Mouse (Mus musculus) spleen, adult 2 months (tissue): ENCODE measurements at regions not wholly inside any gene's neighbourhood (a gene's known extent, or its start where the extent isn't known, plus 50 kb on each side); places are given as distances from the start of the nearest gene placed in this dataset.

Experiments used
- CTCF ChIP-seq: fragments of 200-500 bp; IDR thresholded peaks from 2 replicates; pipeline ENCODE4 v1.5.1; 2011; ENCODE audit warnings: mild to moderate bottlenecking, inconsistent platforms; ENCODE audit not compliant: insufficient read depth, insufficient read length, insufficient replicate concordance; ENCODE audit errors: extremely low read depth
- POLR2A ChIP-seq: fragments of 200-500 bp; IDR thresholded peaks from 2 replicates; pipeline ENCODE4 v1.6.1; 2011; ENCODE audit warnings: low read depth, low read length, inconsistent platforms

DNA sequence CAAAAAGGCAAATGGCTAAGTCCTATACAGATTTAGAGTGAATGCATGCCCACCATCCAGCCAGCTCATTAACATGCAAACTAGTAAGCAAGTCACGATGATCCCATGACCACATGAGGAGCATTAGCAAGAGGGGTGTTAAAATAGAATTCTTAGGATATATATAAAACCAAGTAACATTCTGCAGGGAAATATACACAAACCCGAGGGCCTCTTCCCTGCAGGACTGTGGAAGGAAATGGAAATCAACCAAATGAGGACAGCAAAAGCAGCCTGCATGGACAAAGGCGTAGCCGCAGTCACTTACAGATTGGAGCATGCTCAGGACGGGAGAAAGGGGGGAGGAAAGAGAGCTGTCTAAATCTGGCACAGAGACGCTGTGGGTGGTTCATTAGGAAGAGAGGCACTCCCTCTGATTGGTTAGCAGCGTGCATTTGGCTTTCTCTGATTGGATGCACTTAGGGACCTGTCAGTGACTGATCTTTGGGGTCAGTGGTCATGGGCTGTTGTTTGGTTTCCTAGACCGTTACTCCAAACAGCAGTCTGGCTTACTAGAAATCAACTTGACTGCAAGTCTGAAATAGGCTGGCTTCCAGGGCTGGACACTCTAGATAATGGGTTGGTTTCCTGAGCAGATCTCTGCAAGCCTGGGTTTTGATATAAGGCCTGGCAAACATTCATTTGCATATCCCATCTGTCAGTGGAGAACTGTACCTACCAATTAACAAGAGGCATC is 200.9 kb upstream of the Gadl1 start:
- TF ChIP-seq CTCF = no peak
- TF ChIP-seq POLR2A = no peak
